Mouse (Mus musculus): Measurements from ENCODE around the gene Hemk1.

DNA sequence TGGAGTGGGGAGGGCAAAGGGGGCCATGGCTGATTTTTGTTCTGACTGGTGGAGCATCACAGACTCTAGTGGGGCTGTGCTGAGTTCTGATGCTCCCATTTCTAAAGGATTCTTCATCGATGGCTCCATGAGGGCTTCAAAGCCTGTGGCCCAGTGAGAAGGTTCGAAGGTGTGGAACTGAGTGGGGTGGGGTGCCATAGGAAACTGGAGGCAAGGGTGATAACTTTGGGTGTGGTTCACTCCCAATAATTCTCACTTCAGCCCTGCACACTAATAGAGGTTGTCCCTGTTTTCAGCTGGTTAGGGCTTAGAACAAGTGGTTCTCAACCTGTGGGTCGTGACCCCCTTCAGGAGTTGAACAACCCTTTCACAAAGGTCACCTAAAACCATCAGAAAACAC is 33.8 kb downstream of the Hemk1 start:
- TF ChIP-seq CTCF (IDR thresholded peaks at IDR 0.05; ENCODE audit: control insufficient read depth, insufficient read depth, insufficient replicate concordance, low read depth, low read length) (no peak), POLR2A (IDR thresholded peaks at IDR 0.05; ENCODE audit: control insufficient read depth, low read depth, low read length) (no peak)

Data from testis, adult 2 months (tissue).